Mouse (Mus musculus): Measurements from ENCODE around the gene Gfy. TPM values are rescaled to one million over a fixed set of nuclear protein-coding genes. Genes with fewer than 3 reads are reported as not detected.
A peak's percentile ranks its signal among the peaks of the same experiment; 100 is the strongest.

Gfy gene
- total RNA-seq (2021) = under 1 TPM in 1 of 2 experiments, not detected in 1; 0.38 TPM

- intact Hi-C loops (cut with DNase I) = no loop called here
- DNase-seq = no peak
Measured at GRCm38 (mm10) chr7:45179469-45179868, at the start of gene Gfy. Gene Gfy (minus strand): TSS chr7:45179569.

DNA sequence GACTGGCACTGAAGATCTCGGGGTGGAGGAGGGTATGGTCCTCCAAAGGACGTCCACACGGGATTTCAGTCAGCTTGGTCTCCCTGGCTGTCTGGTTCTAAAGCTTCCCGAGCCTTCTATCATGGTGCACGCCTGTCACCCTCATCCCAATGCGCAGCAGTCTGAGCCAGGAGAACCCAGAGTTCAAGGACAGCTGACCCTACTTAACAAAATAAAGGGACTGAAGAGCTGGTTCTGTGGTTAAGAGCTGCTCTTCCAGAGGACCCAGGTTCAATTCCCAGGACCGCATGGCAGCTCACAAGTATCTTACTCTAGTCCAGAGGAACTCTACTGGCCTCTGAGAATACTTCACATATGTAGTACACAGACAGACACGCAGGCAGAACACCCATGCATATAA is 49.7 kb upstream of the Gfy start:
- no peak for DNase-seq
- intact Hi-C loops (cut with DNase I) = no loop called here

DNA sequence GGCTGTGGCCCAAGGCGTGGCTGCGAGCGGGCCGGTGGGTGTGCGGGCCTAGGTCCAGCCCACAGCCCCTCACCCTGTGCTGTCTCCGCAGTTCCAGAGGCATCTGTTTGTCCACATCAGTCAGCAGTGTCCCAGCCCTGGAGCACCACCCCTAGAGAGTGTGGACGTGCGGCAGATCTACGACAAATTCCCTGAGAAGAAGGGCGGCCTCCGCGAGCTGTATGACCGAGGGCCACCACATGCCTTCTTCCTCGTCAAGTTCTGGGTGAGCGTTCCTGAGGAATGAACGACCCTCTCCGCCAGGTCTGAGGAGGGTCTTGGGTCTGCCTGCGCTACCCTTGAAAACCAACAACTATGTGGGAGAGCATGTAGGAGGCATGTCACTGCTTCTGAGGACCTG is 49.2 kb upstream of the Gfy start:
- DNase-seq = no peak
- intact Hi-C loops (cut with DNase I) = no loop called here

- intact Hi-C loops (cut with DNase I) = no loop called here
- no peak for DNase-seq
Measured at GRCm38 (mm10) chr7:45226421-45226820, 47.1 kb upstream of the Gfy start.

DNA sequence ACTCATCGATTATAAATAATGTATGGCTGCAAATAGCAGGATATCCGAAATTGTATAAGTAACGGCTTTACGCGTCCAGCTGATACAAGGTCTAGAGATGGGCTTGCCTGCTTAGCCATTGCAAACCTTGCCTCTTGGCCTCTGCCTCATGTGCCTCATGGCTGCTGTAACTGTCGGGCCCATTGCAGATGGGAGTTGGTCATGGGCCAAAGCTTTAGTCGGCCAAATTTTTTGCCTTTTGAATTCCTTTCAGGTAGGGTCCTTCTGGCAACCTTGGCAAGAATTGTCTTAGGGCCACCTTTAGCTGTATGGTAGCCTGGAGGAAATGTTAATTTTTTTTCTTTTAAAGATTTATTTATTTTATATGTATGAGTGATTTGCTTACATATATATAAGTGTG is 45.5 kb upstream of the Gfy start:
- intact Hi-C loops (cut with DNase I) = no loop called here
- DNase-seq = no peak

DNA sequence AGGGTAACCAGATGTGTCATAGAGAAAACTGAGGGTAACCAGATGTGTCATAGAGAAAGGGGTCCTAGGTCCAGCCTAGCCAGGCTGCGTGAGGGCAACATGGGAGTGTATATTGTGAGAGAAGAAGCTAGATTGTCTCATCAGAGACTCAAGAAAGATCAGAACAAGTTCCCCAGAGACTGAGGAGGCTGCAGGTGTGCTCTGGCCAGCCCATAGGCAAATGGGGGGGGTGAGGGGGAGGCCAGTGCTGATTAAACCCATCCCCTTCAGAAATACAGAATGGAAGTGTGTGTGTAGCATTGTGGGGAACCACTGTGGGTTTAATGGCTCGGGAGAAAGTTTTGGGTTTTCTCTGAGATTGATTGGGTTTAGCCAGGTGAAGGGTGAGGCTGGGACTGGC is 42.3 kb upstream of the Gfy start:
- DNase-seq = no peak
- intact Hi-C loops (cut with DNase I) = no loop called here

GRCm38 (mm10) chr7:45216442-45217183 is 37.2 kb upstream of the Gfy start:
- DNase-seq = peak; percentile 97
- intact Hi-C loops (cut with DNase I) = no loop called here

GRCm38 (mm10) chr7:45215673-45216441 is 36.5 kb upstream of the Gfy start, which contains the start of gene Tead2:
Gene Tead2 (plus strand): TSS chr7:45215753.
- peak; percentile 60 for DNase-seq
- intact Hi-C loops (cut with DNase I) = no loop called here

- intact Hi-C loops (cut with DNase I) = no loop called here
- no peak for DNase-seq
Measured at GRCm38 (mm10) chr7:45213708-45214107, 34.3 kb upstream of the Gfy start.

GRCm38 (mm10) chr7:45212356-45212755 is 33.0 kb upstream of the Gfy start:
- no peak for DNase-seq
- intact Hi-C loops (cut with DNase I) = no loop called here

- intact Hi-C loops (cut with DNase I) = no loop called here
- no peak for DNase-seq
Measured at GRCm38 (mm10) chr7:45211851-45212251, 32.5 kb upstream of the Gfy start, which contains the start of gene Dkkl1. Gene Dkkl1 (minus strand): TSS chr7:45212147.

DNA sequence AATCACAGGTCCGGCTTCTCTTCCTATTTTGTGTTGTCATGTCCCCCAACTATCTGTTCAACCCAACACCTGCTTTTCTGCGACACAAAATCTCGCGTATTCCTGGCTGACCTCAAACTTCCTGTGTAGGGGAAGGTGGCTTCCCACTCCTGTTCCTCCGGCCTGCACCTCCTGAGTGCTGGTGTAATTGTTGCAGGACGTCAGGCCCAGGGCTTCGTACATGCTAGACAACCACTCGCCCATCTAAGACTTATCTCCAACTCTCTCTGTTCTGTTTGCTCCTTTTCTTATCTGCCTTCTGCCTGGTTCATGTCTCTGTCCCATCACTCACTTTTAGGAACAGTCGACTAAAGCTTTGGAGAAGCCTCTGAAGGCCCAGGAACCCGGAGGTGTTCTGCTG is 31.7 kb upstream of the Gfy start:
- intact Hi-C loops (cut with DNase I) = no loop called here
- no peak for DNase-seq

GRCm38 (mm10) chr7:45208260-45208659 is 28.9 kb upstream of the Gfy start:
- intact Hi-C loops (cut with DNase I) = no loop called here
- DNase-seq = no peak

DNA sequence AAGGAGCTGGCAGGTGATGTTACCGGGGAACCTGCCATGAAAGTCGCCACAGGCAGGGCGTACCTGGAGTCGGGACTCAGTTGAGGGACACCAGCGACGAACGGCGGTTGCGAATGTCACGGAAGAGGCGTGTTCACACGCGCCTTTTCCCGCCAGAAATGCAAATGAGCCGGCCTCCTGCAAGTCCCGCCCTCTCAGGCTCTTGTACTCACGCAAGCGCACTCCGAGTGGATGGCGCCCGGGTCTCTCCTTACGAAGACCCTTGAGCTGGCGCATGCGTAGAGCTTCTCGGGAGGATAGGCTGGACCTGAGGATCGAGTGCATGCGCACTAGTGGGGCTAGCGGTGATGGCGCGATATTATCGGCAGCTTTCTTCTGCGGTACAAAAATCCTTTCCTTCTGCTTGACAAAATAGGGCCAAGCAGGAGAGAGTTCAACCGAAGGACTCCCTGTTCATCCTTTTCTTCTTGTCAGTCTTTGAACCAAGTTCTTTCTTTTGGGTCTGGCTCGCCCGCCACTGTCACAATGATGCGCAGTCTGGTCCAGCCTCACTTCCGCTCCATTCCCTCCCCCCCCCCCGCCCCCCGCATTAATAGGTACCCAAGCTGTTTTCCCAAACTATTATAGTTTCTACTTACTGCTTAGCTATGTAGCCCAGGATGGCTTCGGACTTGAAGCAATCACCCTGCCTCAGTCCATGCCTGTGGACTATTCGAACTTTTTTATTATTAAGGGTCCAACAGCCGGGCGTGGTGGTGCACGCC is 25.2 kb upstream of the Gfy start, which contains the start of gene Ccdc155:
TSS of gene Ccdc155 (minus strand) at position 513 of the 764 bp plus-strand sequence.
- intact Hi-C loops (cut with DNase I) = no loop called here
- DNase-seq = peak; percentile 98

- intact Hi-C loops (cut with DNase I) = no loop called here
- no peak for DNase-seq
Measured at GRCm38 (mm10) chr7:45202654-45203053, 23.3 kb upstream of the Gfy start.

GRCm38 (mm10) chr7:45198961-45199360 is 19.6 kb upstream of the Gfy start:
- intact Hi-C loops (cut with DNase I) = no loop called here
- DNase-seq = no peak

- intact Hi-C loops (cut with DNase I) = no loop called here
- peak; percentile 90 for DNase-seq
Measured at GRCm38 (mm10) chr7:45198435-45198834, 19.1 kb upstream of the Gfy start.

GRCm38 (mm10) chr7:45196994-45197393 is 17.6 kb upstream of the Gfy start:
- intact Hi-C loops (cut with DNase I) = no loop called here
- no peak for DNase-seq

- intact Hi-C loops (cut with DNase I) = no loop called here
- no peak for DNase-seq
Measured at GRCm38 (mm10) chr7:45196176-45196535, 16.8 kb upstream of the Gfy start.

DNA sequence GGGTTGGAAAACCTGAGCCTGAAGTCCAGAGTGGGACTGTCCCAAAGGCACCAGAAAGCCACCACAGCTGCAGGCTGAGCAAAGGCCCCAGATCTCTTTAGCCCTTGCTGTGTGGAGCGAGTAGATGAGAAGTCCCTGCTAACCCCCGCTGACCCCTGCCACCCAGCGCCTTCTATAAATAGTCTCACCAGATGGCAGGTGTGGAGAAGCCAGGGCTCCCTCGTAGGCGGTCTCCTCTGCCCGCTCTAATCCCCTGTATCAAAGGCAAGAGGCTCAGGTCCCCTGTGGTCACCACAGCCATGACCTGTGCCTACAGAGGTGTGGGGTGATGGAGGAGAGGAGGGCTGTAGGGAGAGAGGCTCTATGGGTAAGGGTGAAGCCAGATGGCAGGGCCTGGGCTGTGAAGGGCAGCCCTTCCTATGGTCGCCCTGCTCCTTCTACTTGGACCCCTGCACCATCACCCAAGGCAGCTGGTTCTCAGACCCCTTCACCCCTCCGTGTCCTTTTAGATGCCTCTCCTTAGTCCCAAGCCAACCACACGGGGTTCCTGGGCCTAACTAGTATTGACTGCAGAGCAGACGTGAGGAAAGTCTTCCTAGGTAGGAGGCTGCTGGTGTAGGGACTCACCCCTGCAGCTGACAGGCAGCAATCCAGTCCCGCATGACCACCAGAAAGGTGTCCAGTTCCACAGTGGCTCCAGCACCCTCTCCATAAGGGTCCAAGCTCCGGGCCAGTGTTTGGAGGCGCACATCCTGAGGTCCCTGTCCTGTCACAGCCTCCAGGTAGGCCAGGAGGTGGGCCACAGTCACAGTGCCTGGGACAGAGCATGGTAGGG is 16.2 kb upstream of the Gfy start:
- DNase-seq = no peak
- intact Hi-C loops (cut with DNase I) = no loop called here

All from left cerebral cortex, postnatal 4 days (tissue).